Mouse (Mus musculus) pancreas, adult 10 weeks (tissue): ENCODE results near the gene Gpatch11. TPM values are rescaled to one million over a fixed set of nuclear protein-coding genes. Genes with fewer than 3 reads are reported as not detected.

Source experiments
- polyA plus RNA-seq: library from polyadenylated mRNA; stranded (reverse); fragments of 350-450 nt; fragmentation: Illumina TruSeq; extraction: RNeasy Lipid Tissue Mini Kit (QIAGEN cat#74804); gene quantifications from one replicate; pipeline ENCODE4 v1.2.3, GENCODE M21; 2015; ENCODE audit warnings: low read depth, low replicate concordance; ENCODE audit not compliant: insufficient read depth

Gene Gpatch11
- 10.3 TPM for polyA plus RNA-seq

DNA sequence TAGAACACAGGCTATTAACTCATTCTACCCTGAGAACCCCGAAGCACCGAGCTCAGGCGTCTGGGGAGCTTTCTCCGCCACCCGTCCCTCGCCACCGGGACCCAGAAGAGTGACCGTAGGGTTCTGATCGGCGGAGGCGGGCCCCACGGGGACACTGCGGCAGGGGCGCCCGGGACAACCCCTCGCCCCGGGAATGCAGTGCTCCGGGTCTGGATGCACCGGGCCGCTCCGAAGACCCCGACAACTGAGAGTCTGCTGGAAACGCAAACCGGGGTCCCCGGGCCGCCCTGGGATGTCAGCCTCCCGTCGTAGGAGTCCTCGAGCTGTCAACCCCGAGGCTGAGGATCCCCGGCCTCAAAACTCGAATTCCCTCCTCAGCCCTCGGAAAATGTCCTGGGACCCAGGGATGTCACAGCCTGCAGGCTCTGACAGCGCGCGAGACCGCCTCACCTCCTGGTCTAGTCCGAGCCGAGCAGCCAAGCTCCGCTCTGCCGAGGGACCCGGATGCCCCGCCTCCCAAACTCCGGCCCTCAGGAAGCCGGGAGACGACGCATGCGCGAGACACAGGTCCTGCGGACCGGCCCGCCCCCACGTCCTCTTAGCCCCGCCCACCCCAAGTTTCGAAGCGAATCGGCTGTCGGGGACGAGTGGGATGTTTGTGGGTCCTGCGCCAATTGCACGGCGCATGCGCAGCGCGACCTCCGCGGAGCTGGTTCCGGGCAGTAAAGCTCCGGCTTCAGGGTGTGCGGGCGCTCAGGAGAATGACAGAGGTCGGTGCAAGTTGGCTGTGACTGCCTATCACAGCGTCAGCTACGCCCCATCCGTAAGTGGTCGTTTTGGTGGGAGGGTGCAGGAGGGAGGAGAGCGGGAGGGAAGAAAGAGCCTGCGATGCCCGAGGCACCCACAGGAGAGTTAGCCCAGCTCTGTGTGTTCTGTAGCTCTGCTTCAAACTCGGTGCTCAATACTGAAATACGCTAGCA is at the start of gene Gpatch11, which contains the start of gene Heatr5b:
Gene Gpatch11, plus strand, starts transcription at position 712 of the 980 bp plus-strand sequence.
Gene Heatr5b, minus strand, starts transcription at position 509 of the 980 bp plus-strand sequence.

DNA sequence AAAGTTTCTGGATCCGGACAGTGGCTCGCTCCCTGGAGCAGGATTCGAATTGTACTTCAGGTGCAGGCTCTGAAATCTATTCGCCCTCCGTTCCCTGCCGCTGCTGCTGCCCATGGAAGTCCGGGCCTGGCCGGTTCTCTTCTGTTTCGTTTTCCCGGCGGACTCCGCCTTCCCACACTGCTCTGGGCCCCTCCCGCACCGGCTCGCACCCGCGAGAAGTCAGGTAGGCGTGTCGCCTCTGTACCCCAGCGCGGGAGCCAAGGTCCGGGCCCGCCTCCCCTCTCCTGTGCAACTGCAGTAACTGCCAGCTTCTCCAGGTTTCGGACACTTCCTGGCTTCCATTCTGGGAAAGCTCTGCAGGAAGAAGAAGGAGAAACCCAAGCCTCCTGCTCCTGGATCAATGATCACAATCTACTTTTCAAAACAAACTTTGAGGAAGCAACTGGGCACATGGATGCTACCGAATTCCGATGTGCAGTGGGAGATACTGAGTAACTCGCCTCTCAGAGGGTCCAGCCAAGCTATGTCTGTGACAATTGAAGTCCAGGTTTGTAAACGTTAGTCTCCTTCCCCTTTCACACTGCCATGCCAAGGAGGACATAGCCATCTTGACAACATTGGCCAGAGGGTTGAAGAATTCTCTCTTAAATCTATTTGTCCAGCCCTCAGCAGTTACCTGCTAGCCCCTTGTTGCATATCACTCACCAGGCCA is 47.2 kb downstream of the Gpatch11 start, which contains the start of gene Eif2ak2:
Gene Eif2ak2, minus strand, starts transcription at position 173 of the 712 bp plus-strand sequence.

Other genes starting within 250 kb of the Gpatch11 start
- 2.1 TPM for gene Strn, start 98.4 kb upstream of the Gpatch11 start, polyA plus RNA-seq
- gene Heatr5b, start 203 bp upstream of the Gpatch11 start, polyA plus RNA-seq = 3.3 TPM
- 3.3 TPM for gene Eif2ak2, start 47.0 kb downstream of the Gpatch11 start, polyA plus RNA-seq
- gene Sult6b1, start 71.4 kb downstream of the Gpatch11 start, polyA plus RNA-seq = not detected
- 8.8 TPM for gene Cebpzos, start 80.9 kb downstream of the Gpatch11 start, polyA plus RNA-seq
- gene Cebpz, start 101.5 kb downstream of the Gpatch11 start, polyA plus RNA-seq = 10.3 TPM
- 11.5 TPM for gene Ndufaf7, start 101.6 kb downstream of the Gpatch11 start, polyA plus RNA-seq
- gene Prkd3, start 185.2 kb downstream of the Gpatch11 start, polyA plus RNA-seq = 6.2 TPM
- gene Qpct, start 216.3 kb downstream of the Gpatch11 start, polyA plus RNA-seq = 3.9 TPM